Mouse (Mus musculus): ENCODE data around the gene Timm44. TPM values are rescaled to one million over a fixed set of nuclear protein-coding genes. Genes with fewer than 3 reads are reported as not detected.

Gene Timm44
- polyA plus RNA-seq, 1 experiment = 147 TPM

DNA sequence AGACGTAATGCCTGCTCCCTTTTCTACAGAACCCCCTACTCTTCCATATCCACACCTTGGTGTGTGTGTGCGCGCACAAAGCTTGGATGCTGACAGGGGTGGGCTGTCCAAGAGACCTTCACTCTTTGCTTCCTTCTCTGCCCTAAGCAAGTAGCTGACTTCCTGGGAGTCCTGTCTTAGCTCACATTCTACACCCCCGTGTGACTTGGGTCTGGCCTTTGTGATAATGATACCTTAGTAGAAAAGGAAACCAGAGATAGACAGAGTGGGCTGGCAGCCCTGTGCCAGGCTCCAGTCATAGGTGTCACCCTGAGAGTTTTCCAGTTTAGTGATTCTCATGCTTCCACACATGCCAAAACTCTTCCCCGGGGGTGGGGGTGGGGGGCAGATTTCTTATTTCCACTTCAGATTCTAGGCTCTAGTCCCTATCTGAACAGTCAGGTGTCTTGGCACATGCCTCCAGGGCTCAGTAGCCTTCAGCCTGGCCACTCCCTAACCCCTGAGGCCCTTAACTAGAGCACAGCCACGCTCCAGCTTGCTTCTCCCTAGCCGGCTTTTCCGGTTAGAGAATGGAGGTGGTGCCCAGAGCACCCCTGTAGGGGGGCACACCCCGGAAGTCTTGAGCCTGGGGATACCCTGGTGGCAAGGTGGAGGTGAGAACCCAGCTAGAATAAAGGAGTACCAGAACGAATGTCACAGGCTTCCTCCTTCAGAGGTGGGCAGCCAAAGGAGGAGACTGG lies 44.9 kb downstream of the Timm44 start:
- H3K4me3 ChIP-seq (ENCODE audit: insufficient read depth, low read depth, low read length) = no peak overlapping the region
- H3K27ac ChIP-seq (replicated peaks; ENCODE audit: low read depth, low read length) = no peak overlapping the region
- no peaks in the 10 kb centered on the region for H3K4me1 ChIP-seq (ENCODE audit: control insufficient read depth, insufficient read depth, insufficient read length, low read length)

DNA sequence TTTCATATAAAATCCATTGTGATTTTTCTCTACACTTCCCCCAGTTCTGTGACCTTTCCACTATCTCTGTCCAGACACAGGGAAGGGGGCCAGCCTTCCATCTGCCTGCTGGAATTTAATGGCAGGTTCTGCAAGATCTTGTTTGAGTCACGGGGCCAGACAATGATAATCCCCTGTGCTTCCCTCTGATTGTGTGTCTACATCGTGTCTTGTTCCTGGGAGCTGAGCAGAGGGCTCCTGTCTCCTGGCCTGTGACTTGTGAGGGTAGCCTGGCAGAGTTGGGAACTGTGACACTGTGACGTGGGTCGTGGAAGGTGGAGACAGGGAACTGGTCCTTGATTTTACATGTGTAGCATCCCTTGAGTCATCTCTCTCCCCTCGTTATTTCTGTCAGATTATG lies 45.9 kb downstream of the Timm44 start:
- Histone ChIP-seq H3K4me1 (ENCODE audit: control insufficient read depth, insufficient read depth, insufficient read length, low read length) (no peaks in the 10 kb centered on the region), H3K27ac (replicated peaks; ENCODE audit: low read depth, low read length) (no peak overlapping the region), H3K4me3 (ENCODE audit: insufficient read depth, low read depth, low read length) (no peak overlapping the region)

DNA sequence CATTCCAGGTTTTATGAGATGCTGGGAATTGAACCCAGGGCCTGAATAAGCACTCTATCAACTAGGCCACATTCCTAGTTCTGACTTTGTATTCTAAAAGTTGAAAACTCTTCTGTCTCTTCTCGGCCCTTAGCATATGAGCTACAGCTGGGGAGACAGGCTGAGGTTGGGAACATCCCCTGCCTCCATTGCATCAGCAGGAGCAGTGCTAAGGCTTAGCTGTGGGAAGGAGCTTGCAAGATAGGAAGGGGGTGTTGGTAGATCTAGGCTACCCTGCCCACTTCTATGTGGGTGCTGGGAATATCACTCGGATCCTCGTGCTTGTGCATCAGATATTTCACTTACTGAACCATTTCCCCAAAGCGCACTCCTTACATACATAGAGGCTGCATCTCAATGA lies 47.8 kb downstream of the Timm44 start:
- no peak overlapping the region for H3K27ac ChIP-seq (replicated peaks; ENCODE audit: low read depth, low read length)
- no peaks in the 10 kb centered on the region for H3K4me1 ChIP-seq (ENCODE audit: control insufficient read depth, insufficient read depth, insufficient read length, low read length)
- H3K4me3 ChIP-seq (ENCODE audit: insufficient read depth, low read depth, low read length) = no peak overlapping the region

DNA sequence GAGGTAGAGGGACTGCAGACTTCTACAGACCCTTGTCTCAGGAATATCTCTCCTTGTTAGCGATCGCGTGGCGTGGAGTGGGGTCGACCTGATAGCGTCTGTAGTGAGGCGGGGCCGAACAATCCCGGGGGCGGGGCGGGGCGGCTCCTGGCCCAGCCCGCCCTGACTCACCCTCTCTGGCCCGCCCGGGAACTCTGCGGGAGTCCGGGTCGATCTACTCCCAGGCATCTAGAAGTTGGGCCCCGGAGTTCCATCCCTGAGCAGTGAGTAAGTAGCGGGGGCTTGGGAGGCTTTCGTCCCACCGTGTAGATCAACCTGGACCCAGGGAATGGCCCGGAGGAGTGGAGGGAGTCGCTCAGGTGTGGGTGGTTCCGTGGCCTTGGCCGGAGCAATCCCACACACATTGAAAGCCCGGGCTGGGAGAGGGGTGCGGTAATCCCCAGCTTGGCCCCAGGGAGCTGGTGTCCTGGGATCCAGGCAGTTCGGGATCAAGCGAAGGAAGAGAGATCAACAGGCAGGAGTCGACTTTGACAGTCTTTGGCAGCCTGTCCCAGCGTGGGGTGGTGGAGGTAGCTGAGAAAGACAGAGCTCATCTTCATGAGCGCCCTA lies 48.9 kb downstream of the Timm44 start, which contains the start of gene Lrrc8e:
Gene Lrrc8e, plus strand, starts transcription at position 89 of the 609 bp plus-strand sequence.
- Histone ChIP-seq H3K4me3 (ENCODE audit: insufficient read depth, low read depth, low read length) (peak within 1 kb of the TSS; percentile 32), H3K4me1 (ENCODE audit: control insufficient read depth, insufficient read depth, insufficient read length, low read length) (no peaks in the 10 kb centered on the region), H3K27ac (replicated peaks; ENCODE audit: low read depth, low read length) (no peak within 1 kb of the TSS)

DNA sequence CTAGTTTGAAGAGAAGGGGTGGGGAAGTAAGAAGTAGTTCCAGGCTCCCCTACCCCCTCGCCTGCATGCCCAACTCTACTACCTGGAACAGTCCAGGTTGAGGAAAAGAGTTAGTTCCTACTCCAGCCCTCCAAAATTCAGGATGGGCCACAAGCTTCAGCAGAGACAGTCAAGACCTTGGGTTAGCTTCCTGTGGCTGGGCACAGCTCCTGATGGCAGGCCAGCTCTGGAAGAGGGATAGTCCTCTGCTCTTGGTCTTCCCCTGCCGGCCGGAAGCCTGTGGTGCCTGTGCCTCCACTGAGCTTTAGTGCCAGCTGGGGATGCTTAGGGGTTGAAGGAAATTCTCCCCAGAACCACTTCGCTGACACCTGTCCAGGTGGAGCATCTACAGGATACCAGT lies 49.4 kb downstream of the Timm44 start:
- Histone ChIP-seq H3K4me3 (ENCODE audit: insufficient read depth, low read depth, low read length) (no peak overlapping the region), H3K4me1 (ENCODE audit: control insufficient read depth, insufficient read depth, insufficient read length, low read length) (no peaks in the 10 kb centered on the region)

DNA sequence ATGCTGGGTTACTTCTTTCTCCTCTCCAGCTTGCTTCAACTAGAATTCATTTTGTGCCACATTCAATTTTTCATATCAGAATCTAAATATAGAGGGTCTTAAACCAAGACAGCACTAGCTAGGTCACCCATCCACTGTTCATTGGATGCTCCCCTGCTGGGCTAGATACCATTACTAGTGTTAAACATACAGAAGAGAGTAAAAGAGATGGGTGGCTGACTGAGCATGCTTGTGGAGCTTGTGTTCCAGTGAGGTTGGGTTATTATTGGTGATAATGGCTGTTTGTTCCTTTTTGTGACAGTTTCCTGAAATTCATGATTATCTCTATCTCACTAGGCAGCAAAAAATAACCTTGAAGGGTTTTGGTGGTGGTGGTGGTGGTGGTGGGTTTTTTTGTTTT lies 53.7 kb downstream of the Timm44 start:
- Histone ChIP-seq H3K27ac (replicated peaks; ENCODE audit: low read depth, low read length) (no peak overlapping the region), H3K4me3 (ENCODE audit: insufficient read depth, low read depth, low read length) (no peak overlapping the region), H3K4me1 (ENCODE audit: control insufficient read depth, insufficient read depth, insufficient read length, low read length) (no peaks in the 10 kb centered on the region)

More for the DNA sequence above, 49.4 kb downstream of the Timm44 start:
- H3K27ac ChIP-seq (replicated peaks; ENCODE audit: low read depth, low read length) = no peak overlapping the region

DNA sequence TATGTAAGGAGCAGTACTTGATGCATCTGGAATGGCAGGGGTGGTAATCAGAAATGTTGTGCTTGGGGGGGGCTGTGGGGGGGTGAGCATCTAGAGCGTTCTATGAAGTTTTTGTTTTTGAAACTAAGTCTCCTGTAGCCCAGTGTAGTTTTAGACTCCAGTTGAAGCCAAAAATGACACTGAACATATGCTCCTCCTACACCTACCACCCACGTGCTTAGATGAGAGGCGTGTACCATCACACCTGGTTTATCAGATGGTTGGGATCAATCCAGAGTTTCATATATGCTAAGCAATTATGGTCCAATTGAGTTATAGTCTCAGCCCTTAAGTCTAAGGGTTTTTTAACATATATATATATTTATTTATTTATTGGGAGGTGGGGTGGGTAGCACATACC lies 56.1 kb downstream of the Timm44 start:
- H3K4me1 ChIP-seq (ENCODE audit: control insufficient read depth, insufficient read depth, insufficient read length, low read length) = peaks cover under 1% of the 10 kb centered on the region; the same call in 1 of the 2 replicates
- H3K27ac ChIP-seq (replicated peaks; ENCODE audit: low read depth, low read length) = no peak overlapping the region

DNA sequence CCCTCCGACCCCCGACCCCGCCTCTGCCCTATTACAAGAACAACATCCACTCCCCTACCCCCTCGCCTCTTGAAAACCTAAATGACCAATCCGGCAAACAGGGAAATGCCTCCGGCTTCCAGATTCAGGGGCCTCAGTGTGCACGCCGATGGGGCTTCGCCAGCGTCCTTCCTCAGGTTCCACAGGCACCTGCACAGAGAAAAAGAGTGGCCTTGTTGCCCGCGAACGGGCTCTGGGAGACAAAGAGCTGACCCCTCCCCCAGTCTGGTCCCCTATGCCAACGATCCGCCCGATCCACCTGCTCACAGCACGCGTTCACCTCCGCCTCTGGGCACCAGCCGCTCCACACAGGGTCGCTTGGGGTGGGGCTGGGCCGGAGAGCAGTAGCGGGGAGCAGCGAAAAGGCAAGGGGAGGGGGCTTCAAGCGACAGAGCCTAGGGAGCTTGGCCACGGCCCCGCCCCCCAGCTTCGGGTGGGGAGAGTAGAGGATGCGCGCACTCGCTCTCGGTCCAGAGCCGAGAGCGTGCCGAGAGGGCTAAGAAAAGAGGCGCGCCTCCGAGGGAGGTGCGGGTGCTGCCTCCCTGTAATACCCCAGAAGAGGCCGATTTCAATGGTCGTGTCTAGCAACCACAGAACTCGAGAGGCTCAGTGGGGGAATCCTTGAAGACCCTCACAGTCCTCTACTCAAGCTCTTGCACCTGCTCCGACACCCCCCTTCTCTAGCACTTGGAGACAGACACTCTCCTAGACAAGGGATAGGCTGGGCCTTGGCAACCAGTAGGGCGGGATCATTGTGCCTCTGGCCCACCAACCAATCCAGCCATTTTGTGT lies 58.7 kb downstream of the Timm44 start, which contains the start of gene Prr36:
Gene Prr36, minus strand, starts transcription at position 669 of the 831 bp plus-strand sequence.
- peaks cover 10% of the 10 kb centered on the region for H3K4me1 ChIP-seq (ENCODE audit: control insufficient read depth, insufficient read depth, insufficient read length, low read length)
- H3K27ac ChIP-seq (replicated peaks; ENCODE audit: low read depth, low read length) = no peak within 1 kb of the TSS

More for the DNA sequence above, 56.1 kb downstream of the Timm44 start:
- H3K4me3 ChIP-seq (ENCODE audit: insufficient read depth, low read depth, low read length) = no peak overlapping the region

DNA sequence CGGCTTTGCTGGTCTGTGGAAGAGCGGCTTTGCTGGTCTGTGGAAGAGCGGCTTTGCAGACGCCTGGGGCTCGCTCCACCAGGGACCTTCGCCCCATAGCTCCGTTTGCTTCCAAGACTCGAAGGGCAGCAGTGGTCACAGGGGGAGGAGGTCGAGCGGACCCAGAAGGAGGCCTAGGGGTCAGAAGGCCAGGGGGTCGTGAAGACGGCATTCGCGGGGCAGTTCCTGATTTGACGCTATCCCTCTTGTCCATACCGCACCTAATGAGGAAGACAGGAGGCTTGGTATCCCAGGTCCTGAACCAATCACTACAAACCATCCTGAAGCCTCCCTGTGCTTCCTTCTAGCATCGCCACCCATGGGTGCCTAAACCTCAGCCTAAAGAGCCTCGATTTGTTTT lies 59.4 kb downstream of the Timm44 start:
- Histone ChIP-seq H3K4me3 (ENCODE audit: insufficient read depth, low read depth, low read length) (no peak overlapping the region), H3K27ac (replicated peaks; ENCODE audit: low read depth, low read length) (no peak overlapping the region), H3K4me1 (ENCODE audit: control insufficient read depth, insufficient read depth, insufficient read length, low read length) (peaks cover 10% of the 10 kb centered on the region)

More for the DNA sequence above, 58.7 kb downstream of the Timm44 start, which contains the start of gene Prr36:
- no peak within 1 kb of the TSS for H3K4me3 ChIP-seq (ENCODE audit: insufficient read depth, low read depth, low read length)

DNA sequence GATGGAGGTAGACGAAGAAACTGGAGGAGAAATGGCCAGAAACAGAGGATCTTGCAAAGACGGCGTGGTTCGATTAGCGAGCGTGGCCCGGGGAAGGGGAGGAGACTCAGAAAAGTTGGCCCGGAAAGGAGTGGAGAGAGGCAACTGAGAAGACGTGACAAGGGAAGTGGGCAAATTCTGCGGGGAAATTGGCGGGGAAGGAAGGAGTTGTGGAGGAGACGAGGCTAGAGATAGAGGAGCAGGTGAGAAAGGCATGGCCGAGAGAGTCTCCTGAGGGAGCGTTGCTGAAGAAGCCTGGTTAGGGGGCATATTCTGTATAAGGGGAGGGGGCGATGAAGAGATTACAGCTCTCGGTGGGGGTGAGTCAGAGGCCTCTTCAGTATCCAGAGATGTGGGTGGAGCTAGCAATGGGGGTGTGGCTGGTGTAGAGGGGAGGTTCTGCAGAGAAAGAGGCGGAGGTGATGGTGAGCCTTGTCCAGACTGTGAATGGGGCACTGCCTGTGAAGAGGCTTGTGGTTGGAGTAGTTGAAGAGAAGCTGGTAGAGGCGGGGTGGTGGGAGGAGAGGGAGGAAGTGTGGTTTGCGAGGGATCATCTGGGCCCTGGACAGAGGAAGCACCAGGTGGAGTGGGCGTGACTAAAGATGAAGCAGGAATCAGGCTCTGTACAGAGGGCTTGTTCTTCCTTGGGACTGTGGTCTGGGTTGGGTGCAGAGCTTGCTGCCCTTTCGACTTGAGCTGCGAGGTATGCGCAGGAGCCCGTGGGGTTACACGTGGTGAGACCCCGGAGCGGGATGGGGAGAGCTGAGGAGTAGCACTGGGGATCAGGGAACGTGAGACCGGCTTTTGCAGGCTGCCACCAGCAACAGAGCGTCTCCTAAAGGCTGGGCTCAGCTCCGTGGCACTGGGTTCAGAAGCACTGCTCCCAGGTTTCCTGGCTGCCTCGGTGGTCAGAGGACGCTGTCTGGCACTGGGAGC lies 61.4 kb downstream of the Timm44 start:
- Histone ChIP-seq H3K27ac (replicated peaks; ENCODE audit: low read depth, low read length) (peak overlapping the region; percentile 35; the same call in 1 of the 2 replicates), H3K4me1 (ENCODE audit: control insufficient read depth, insufficient read depth, insufficient read length, low read length) (peaks cover 10% of the 10 kb centered on the region), H3K4me3 (ENCODE audit: insufficient read depth, low read depth, low read length) (peak overlapping the region; percentile 59)

DNA sequence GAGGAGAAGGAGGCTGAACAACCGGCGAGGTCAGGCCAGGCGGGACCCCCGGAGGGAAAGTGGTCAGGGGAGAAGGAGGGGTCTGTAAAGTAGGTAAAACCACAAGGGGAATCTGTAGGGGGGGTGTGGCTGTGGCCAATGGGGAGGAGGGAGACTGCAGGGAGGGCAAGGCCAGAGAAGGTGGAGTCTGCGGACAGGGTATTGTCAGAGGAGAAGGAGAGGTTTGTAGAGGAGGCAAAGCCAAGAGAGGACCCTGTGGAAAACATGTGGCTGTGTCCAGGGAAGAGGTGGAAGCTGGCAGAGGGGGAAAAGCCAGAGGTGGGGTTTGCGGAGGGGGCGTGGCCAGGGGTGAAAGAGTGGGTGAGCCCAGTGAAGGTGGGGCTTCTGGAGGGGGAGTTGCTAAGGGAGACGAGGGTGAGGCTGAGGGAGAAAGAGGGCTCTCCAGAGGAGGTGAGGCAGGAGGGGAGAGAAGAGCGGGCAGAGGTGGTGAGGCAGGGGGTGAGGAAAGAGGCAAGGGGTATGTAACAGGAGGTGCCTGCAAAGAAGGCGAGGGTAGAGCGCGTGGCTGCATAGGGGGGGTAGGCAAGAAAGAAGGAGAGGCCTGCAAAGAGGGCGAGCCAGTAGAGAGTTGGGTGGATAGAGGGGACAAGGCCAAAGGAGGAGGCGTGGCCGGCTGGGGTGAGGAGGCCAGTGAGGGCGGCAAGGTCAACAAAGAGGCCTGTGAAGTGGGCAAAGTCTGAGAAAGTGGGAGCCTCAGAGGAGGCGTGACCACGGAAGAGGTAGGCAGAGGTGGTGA lies 62.3 kb downstream of the Timm44 start:
- Histone ChIP-seq H3K27ac (replicated peaks; ENCODE audit: low read depth, low read length) (peak overlapping the region; percentile 35; the same call in 1 of the 2 replicates), H3K4me3 (ENCODE audit: insufficient read depth, low read depth, low read length) (peak overlapping the region; percentile 59), H3K4me1 (ENCODE audit: control insufficient read depth, insufficient read depth, insufficient read length, low read length) (peaks cover 10% of the 10 kb centered on the region)

DNA sequence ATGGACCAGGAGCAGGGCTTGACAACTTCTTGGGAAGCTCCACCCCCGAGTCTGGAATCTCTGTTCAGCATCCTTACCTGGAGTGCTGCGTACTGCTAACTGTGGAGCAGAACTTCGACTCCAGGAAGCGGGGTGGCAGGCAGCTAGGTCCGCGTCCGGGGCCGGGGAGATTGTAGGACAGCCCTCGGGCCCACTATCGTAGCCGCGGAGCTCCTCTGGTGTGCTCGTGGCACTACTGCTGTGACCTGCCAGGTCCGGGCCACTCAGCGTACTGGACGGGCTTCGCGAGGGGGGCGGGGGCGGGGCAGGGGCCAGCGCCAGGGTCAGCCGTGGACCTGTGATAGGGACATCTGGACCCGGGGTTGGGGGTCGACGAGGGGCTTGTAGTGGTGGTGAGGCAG lies 62.9 kb downstream of the Timm44 start:
- H3K4me3 ChIP-seq (ENCODE audit: insufficient read depth, low read depth, low read length) = peak overlapping the region; percentile 59
- H3K4me1 ChIP-seq (ENCODE audit: control insufficient read depth, insufficient read depth, insufficient read length, low read length) = peaks cover 10% of the 10 kb centered on the region
- no peak overlapping the region for H3K27ac ChIP-seq (replicated peaks; ENCODE audit: low read depth, low read length)

DNA sequence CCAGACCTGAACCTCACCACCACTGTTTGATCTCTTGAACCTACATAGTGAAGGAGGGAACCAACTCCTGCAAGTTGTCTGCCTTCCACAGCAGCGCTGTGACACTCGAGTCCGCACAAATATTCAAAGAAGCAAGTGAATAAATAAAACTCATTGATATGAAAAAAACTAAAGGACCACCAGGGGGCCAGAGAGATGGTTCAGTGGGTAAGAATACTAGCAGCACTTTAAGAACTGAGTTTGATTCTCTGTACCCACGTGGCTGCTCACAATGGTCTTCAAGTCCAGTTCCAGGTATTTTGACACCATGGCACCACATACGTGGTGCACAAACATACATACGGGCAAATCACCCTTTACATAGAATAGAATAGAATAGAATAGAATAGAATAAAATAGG lies 64.6 kb downstream of the Timm44 start:
- H3K27ac ChIP-seq (replicated peaks; ENCODE audit: low read depth, low read length) = no peak overlapping the region
- peaks cover 10% of the 10 kb centered on the region for H3K4me1 ChIP-seq (ENCODE audit: control insufficient read depth, insufficient read depth, insufficient read length, low read length)
- no peak overlapping the region for H3K4me3 ChIP-seq (ENCODE audit: insufficient read depth, low read depth, low read length)

Measured in brown adipose tissue, adult 24 weeks (tissue).